Mouse (Mus musculus): ENCODE results near the gene Rnf145.

- TF ChIP-seq CTCF (IDR thresholded peaks at IDR 0.05; ENCODE audit: low read depth, low read length) (no peak), POLR2A (IDR thresholded peaks at IDR 0.05; ENCODE audit: borderline replicate concordance, low read depth, low read length) (no peak)
Measured at GRCm38 (mm10) chr11:44537403-44537802, 18.6 kb downstream of the Rnf145 start.
